Mouse (Mus musculus): ENCODE measurements around the gene Osgin1. TPM values are rescaled to one million over a fixed set of nuclear protein-coding genes. Genes with fewer than 3 reads are reported as not detected.

Osgin1 gene
- 20.4 TPM for polyA plus RNA-seq (2021)

- ATAC-seq (no peak), DNase-seq (ENCODE audit: low read depth, low spot score) (no peak)
- in situ Hi-C loops (cut with MboI; ENCODE audit: low pct_unique_long_range_greater_than_20kb), result no loop called here
- H3K27me3 ChIP-seq, result no peaks in the 10 kb centered on the region
- TF ChIP-seq CTCF (IDR thresholded peaks at IDR 0.05), result no peak
- ChIA-PET CTCF (no interaction called here), POLR2A (interaction anchor here (1.1 kb wide), 1 partner anchor 21 kb away, joined by 3 read pairs; no protein-coding TSS in a partner anchor)
Observed at GRCm38 (mm10) chr8:119433582-119434174, at the start of gene Osgin1. Gene Osgin1, plus strand, starts transcription at chr8:119434124.

GRCm38 (mm10) chr8:119384478-119384877 lies 49.4 kb upstream of the Osgin1 start:
- ChIA-PET CTCF (interaction anchor here (0.7 to 1.6 kb wide), 10 partner anchors 12 to 115 kb away, joined by 3 to 7 read pairs (median 3); no protein-coding TSS in a partner anchor), POLR2A (no interaction called here)
- TF ChIP-seq CTCF (IDR thresholded peaks at IDR 0.05), result peak; percentile 70
- ATAC-seq (no peak), DNase-seq (ENCODE audit: low read depth, low spot score) (no peak)
- peaks cover 44% of the 10 kb centered on the region for H3K27me3 ChIP-seq
- in situ Hi-C loops (cut with MboI; ENCODE audit: low pct_unique_long_range_greater_than_20kb), result loop anchor here (5.0 to 10.0 kb wide), 2 partner anchors 72 to 290 kb away; no protein-coding TSS in a partner anchor

- H3K27me3 ChIP-seq, result peaks cover 45% of the 10 kb centered on the region
- no peak for DNase-seq (ENCODE audit: low read depth, low spot score)
- ATAC-seq, result no peak
- CTCF ChIA-PET, result interaction anchor here (1.0 to 1.6 kb wide), 3 partner anchors 22 to 28 kb away, joined by 3 to 4 read pairs (median 4); no protein-coding TSS in a partner anchor
- in situ Hi-C loops (cut with MboI; ENCODE audit: low pct_unique_long_range_greater_than_20kb), result loop anchor here (10.0 kb wide), 1 partner anchor 289 kb away; no protein-coding TSS in a partner anchor
- POLR2A ChIA-PET, result interaction anchor here (1.6 kb wide), 1 partner anchor 9 kb away, joined by 4 read pairs; the partner anchor contains the start of gene Mlycd
- TF ChIP-seq CTCF (IDR thresholded peaks at IDR 0.05), result no peak
Observed at GRCm38 (mm10) chr8:119385854-119386253, 48.1 kb upstream of the Osgin1 start.

- DNase-seq (ENCODE audit: low read depth, low spot score) (no peak), ATAC-seq (no peak)
- ChIA-PET CTCF (no interaction called here), POLR2A (interaction anchor here (0.7 kb wide), 1 partner anchor 28 kb away, joined by 3 read pairs; no protein-coding TSS in a partner anchor)
- H3K27me3 ChIP-seq, result peaks cover 37% of the 10 kb centered on the region
- in situ Hi-C loops (cut with MboI; ENCODE audit: low pct_unique_long_range_greater_than_20kb), result loop anchor here (10.0 kb wide), 1 partner anchor 288 kb away; no protein-coding TSS in a partner anchor
- no peak for TF ChIP-seq CTCF (IDR thresholded peaks at IDR 0.05)
Observed at GRCm38 (mm10) chr8:119386988-119387387, 46.9 kb upstream of the Osgin1 start.

- no peak for ATAC-seq
Observed at GRCm38 (mm10) chr8:119394097-119394496, 39.8 kb upstream of the Osgin1 start.

GRCm38 (mm10) chr8:119394524-119395026 lies 39.3 kb upstream of the Osgin1 start, which contains the start of gene Mlycd:
Gene Mlycd, plus strand, starts transcription at chr8:119394878.
- no peak for TF ChIP-seq CTCF (IDR thresholded peaks at IDR 0.05)
- CTCF ChIA-PET, result interaction anchor here (1.0 kb wide), 1 partner anchor 18 kb away, joined by 3 read pairs; no protein-coding TSS in a partner anchor
- peak; percentile 56 for DNase-seq (ENCODE audit: low read depth, low spot score)
- ATAC-seq, result peak; percentile 96
- POLR2A ChIA-PET, result interaction anchor here (0.6 to 1.5 kb wide), 3 partner anchors 9 to 36 kb away, joined by 3 to 5 read pairs (median 4); no protein-coding TSS in a partner anchor
- in situ Hi-C loops (cut with MboI; ENCODE audit: low pct_unique_long_range_greater_than_20kb), result no loop called here
- no peaks in the 10 kb centered on the region for H3K27me3 ChIP-seq

More at GRCm38 (mm10) chr8:119394097-119394496, 39.8 kb upstream of the Osgin1 start:
- in situ Hi-C loops (cut with MboI; ENCODE audit: low pct_unique_long_range_greater_than_20kb), result no loop called here
- peaks cover 4% of the 10 kb centered on the region for H3K27me3 ChIP-seq
- CTCF ChIA-PET, result no interaction called here
- no peak for TF ChIP-seq CTCF (IDR thresholded peaks at IDR 0.05)
- POLR2A ChIA-PET, result no interaction called here
- DNase-seq (ENCODE audit: low read depth, low spot score), result no peak

- DNase-seq (ENCODE audit: low read depth, low spot score) (no peak), ATAC-seq (peak; percentile 45)
- ChIA-PET CTCF (interaction anchor here (1.0 kb wide), 1 partner anchor 17 kb away, joined by 3 read pairs; no protein-coding TSS in a partner anchor), POLR2A (interaction anchor here (0.6 to 1.5 kb wide), 3 partner anchors 10 to 36 kb away, joined by 3 to 5 read pairs (median 4); no protein-coding TSS in a partner anchor)
- in situ Hi-C loops (cut with MboI; ENCODE audit: low pct_unique_long_range_greater_than_20kb), result no loop called here
- H3K27me3 ChIP-seq, result no peaks in the 10 kb centered on the region
- TF ChIP-seq CTCF (IDR thresholded peaks at IDR 0.05), result no peak
Observed at GRCm38 (mm10) chr8:119395072-119395950, 38.6 kb upstream of the Osgin1 start.

GRCm38 (mm10) chr8:119398558-119398957 lies 35.4 kb upstream of the Osgin1 start:
- in situ Hi-C loops (cut with MboI; ENCODE audit: low pct_unique_long_range_greater_than_20kb), result no loop called here
- no peaks in the 10 kb centered on the region for H3K27me3 ChIP-seq
- CTCF ChIA-PET, result no interaction called here
- POLR2A ChIA-PET, result no interaction called here
- no peak for TF ChIP-seq CTCF (IDR thresholded peaks at IDR 0.05)
- ATAC-seq, result no peak
- no peak for DNase-seq (ENCODE audit: low read depth, low spot score)

GRCm38 (mm10) chr8:119399255-119399654 lies 34.7 kb upstream of the Osgin1 start:
- DNase-seq (ENCODE audit: low read depth, low spot score), result no peak
- H3K27me3 ChIP-seq, result no peaks in the 10 kb centered on the region
- no peak for ATAC-seq
- CTCF ChIA-PET, result no interaction called here
- TF ChIP-seq CTCF (IDR thresholded peaks at IDR 0.05), result no peak
- POLR2A ChIA-PET, result no interaction called here
- in situ Hi-C loops (cut with MboI; ENCODE audit: low pct_unique_long_range_greater_than_20kb), result no loop called here

- ChIA-PET POLR2A (no interaction called here), CTCF (no interaction called here)
- DNase-seq (ENCODE audit: low read depth, low spot score) (no peak), ATAC-seq (no peak)
- H3K27me3 ChIP-seq, result no peaks in the 10 kb centered on the region
- TF ChIP-seq CTCF (IDR thresholded peaks at IDR 0.05), result no peak
- in situ Hi-C loops (cut with MboI; ENCODE audit: low pct_unique_long_range_greater_than_20kb), result no loop called here
Observed at GRCm38 (mm10) chr8:119400122-119400671, 33.7 kb upstream of the Osgin1 start.

All from Patski (cell line).